Mouse (Mus musculus): ENCODE results near the gene Gm9195.

Gene Gm9195

DNA sequence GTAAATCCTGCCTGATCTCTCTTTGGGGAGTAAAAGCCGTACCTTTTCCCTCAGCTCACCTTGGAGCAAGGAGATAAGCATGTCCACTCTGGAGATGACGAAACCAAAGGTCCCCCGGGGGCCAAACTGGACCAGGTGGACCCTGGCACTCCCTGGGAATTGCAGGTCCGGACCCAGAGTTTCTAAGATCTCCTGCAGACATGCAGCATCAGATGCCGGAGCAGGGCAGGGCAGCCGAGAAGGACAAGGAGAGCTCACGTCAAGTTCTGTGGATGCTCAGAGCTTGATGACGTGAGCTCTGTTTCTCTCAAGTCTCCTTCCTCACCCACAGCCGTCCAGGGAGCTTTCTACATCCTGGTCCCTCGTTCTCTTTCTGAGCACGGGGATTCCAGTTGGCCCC is 48.7 kb downstream of the Gm9195 start:
- DNase-seq (ENCODE audit: low read depth): no peak

DNA sequence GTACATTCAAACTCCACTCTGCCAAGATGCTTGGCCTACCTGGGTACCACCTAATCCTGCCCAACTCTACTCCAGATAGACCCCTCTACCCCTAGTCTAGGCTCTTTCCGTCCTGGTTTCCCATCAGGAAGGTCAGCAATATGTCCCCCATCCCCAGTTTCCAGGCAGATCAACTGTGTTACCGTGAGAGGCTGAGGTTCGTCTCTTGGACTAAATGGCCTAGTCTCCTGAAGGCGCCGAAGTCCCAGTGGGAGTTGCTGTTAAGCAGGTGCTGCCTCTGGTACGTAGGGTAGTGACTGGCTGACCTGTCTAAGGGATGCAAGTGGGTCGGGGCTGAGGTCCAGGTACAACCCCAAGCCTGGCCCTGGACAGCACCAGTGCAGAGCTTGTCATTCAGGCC is 50.7 kb downstream of the Gm9195 start:
- no peak for DNase-seq (ENCODE audit: low read depth)

DNA sequence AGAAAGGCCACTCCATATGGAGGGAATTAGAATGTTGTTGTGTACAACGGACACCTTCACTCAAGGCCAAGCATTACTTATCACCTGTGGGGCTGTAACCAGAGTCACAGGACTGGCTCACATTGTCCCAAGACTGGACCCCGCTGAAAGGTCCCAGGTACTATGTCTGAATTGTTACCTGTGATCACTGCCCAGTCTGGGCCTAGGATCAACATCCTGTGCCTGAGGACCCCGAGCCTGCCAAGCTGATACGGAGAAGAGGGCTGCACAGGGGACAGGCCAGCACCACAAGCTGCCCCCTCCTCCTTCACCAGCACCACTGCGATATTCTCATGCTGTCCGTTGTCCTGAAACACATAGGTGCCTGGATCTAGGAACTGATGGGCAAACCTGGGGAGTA is 51.2 kb downstream of the Gm9195 start:
- no peak for DNase-seq (ENCODE audit: low read depth)

DNA sequence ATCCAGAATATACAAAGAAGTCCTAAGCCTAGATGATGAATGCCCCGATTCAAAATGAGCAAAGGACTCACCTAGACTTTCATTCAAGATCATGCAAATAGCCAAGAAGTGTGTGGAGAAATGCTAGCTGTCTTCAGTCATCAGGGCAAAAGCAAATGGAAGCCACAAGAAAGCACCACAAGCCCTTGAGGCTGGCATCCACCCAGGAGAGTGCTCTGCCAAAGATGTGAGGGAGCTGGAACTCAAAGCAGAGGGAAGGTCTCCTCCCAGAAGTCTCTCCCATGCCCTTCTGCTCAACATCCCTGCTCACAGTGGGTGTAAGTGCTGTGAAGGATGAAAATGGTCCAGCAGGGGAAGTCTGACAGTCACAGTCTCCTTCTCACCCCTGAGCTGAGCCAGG is 52.7 kb downstream of the Gm9195 start:
- no peak for DNase-seq (ENCODE audit: low read depth)

DNA sequence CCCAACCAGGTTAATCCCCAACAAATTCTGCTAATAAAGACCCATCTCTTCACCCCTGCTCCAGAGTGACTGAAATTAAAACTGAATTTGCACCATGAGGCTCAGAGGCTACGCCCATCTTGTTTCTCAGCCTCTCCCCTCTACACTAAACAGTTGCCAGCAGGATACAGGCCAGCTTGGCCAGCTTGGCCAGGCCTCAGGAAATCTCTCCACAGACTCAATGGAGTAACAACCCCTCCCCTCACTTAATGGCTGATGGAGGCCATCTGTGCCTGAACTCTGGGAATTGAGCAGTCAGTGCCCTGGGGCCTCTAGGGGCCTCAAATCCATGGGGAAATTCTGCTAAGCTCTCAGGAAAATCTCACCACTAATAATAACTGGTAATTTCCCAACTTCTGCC is 101.9 kb downstream of the Gm9195 start:
- no peak for DNase-seq (ENCODE audit: low read depth)

DNA sequence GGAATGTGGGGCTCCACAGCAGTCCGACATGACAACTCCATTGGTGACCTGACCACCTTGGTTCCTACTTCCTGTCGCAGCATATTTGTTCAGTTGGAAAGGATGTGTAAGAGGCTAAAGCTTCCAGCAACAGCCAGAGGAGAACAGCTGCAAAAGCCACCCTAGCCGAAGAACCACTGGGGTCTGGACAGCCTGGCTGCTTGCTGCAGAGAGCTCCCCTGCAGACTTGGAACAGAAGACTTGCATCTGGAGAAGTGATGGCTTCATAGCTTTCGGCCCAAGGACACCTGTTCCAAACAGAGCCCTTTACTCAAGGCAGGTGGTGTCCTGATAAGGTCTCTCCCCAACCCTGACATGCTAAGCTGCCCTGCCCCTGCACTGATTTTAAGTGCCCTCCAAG is 102.3 kb downstream of the Gm9195 start:
- no peak for DNase-seq (ENCODE audit: low read depth)

DNA sequence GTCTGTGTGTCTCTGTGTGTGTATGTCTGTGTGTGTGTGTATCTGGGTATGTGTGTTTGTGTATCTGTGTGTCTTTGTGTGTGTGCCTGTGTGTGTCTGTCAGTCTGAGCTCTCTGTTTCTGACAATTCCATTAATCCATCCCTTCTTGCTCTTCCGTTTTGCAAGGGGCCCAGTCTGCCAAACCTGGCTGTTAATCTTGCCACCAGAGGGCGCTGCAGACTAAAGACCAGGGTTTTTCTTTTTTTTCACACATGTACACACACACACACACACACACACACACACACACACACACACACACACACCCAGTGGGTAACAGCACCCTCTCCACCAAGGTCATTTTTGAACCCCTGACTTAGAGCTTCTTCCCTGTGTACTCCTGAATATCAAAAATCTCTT is 114.4 kb downstream of the Gm9195 start:
- no peak for DNase-seq (ENCODE audit: low read depth)
